8 mouse cellular contexts compared by ENCODE assay signal in the genomic region with DNA sequence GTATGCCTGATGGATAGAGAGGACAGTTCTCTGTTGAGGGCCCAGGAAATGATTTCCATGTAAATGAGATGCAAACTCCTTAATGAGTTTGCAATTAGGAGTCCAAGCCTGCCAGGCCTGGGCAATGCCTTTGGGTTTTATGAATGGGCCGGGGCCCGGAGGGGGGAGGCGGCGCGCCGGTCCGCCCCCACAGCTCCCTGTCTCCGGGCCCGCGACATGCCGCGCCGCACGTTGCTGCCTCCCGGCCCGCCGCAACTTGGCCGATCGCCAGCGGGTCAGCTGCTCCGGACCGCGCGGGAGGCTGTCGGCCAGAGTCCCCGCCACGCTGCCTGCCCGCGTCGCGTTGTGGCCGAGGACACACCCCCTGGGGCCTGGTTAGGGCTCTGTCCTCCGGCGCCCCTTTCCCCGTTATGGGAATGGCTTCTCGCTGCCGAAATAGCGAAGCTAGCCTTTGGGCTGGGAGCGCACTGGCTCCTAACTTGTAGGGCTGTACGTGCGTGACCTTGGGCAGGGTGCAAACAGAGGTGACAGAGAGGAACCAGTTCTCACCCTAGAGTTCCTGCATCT. TPM values are rescaled to one million over a fixed set of nuclear protein-coding genes. Genes with fewer than 3 reads are reported as not detected.
DNase-seq lines count a peak whose midpoint lies in the region; ATAC-seq and TF ChIP-seq lines count a peak whose summit lies in the region.

A gene (minus strand): TSS at position 110 of the 567 bp plus-strand sequence.

- no peaks in the 10 kb centered on the region for H3K9me3 ChIP-seq in heart, embryonic 11.5 days (replicated peaks; ENCODE audit: control insufficient read depth, low read length)
- no peaks in the 10 kb centered on the region for H3K9me3 ChIP-seq in kidney, embryonic 16.5 days (ENCODE audit: low read length)
- H3K9me3 ChIP-seq in liver, embryonic 11.5 days (ENCODE audit: control insufficient read depth, low read length) = no peaks in the 10 kb centered on the region

- H3K27me3 ChIP-seq in heart, embryonic 11.5 days (ENCODE audit: control insufficient read depth, insufficient read depth, low read length) = peaks cover 23% of the 10 kb centered on the region
- H3K27me3 ChIP-seq in kidney, embryonic 16.5 days (ENCODE audit: insufficient read depth, low read length) = peaks cover 9% of the 10 kb centered on the region
- peaks cover 30% of the 10 kb centered on the region for H3K27me3 ChIP-seq in liver, embryonic 11.5 days (replicated peaks; ENCODE audit: control insufficient read depth, insufficient read depth, low read length)

- TF ChIP-seq CTCF in olfactory bulb, adult 2 months (IDR thresholded peaks at IDR 0.05; ENCODE audit: insufficient read depth, low read depth, low read length) = no peak

- DNase-seq in thymus, postnatal 4 days = peak; percentile 25
- DNase-seq in thymus, postnatal 25 days = no peak
- peak; percentile 67 for DNase-seq in embryo, embryonic 9.5 days (ENCODE audit: extremely low spot score)
- DNase-seq in liver, embryonic 11.5 days (ENCODE audit: low spot score) = no peak
- no peak for DNase-seq in c-Kit-positive CD71-positive TER-119-positive erythroid progenitor cells, embryonic 14.5 days (ENCODE audit: low spot score)

- H3K36me3 ChIP-seq in heart, embryonic 11.5 days (ENCODE audit: control insufficient read depth, insufficient read depth, low read length) = no peaks in the 10 kb centered on the region
- H3K36me3 ChIP-seq in kidney, embryonic 16.5 days (ENCODE audit: insufficient read depth, low read length) = no peaks in the 10 kb centered on the region
- no peaks in the 10 kb centered on the region for H3K36me3 ChIP-seq in liver, embryonic 11.5 days (ENCODE audit: control insufficient read depth, insufficient read depth, low read length)

- no peak for TF ChIP-seq POLR2A in olfactory bulb, adult 2 months (IDR thresholded peaks at IDR 0.05; ENCODE audit: insufficient read depth, low read depth, low read length)

- peak within 1 kb of the TSS; percentile 73 for H3K9ac ChIP-seq in heart, embryonic 11.5 days (ENCODE audit: low read depth, low read length)
- H3K9ac ChIP-seq in kidney, embryonic 16.5 days (replicated peaks; ENCODE audit: low read length) = peak within 1 kb of the TSS; percentile 72
- peak within 1 kb of the TSS; percentile 65 for H3K9ac ChIP-seq in liver, embryonic 11.5 days (ENCODE audit: low read depth, low read length)

- WGBS in heart, embryonic 11.5 days (ENCODE audit: insufficient replicate concordance) = 2% methylated on average over 41 of the region's 41 CpGs
- 1% methylated on average over 41 of the region's 41 CpGs for WGBS in kidney, embryonic 16.5 days
- 1% methylated on average over 41 of the region's 41 CpGs for WGBS in liver, embryonic 11.5 days
- WGBS in olfactory bulb, adult 2 months = 3% methylated on average over 41 of the region's 41 CpGs

- peak within 1 kb of the TSS; percentile 43; the same call in 1 of the 2 replicates for H3K27ac ChIP-seq in heart, embryonic 11.5 days (ENCODE audit: low read depth, low read length)
- H3K27ac ChIP-seq in kidney, embryonic 16.5 days (ENCODE audit: low read length) = peak within 1 kb of the TSS; percentile 49
- H3K27ac ChIP-seq in liver, embryonic 11.5 days (ENCODE audit: low read depth, low read length) = peak within 1 kb of the TSS; percentile 72
- peak within 1 kb of the TSS; percentile 40; the same call in 1 of the 2 replicates for H3K27ac ChIP-seq in olfactory bulb, adult 2 months (ENCODE audit: insufficient read depth, low read depth, low read length)

- H3K4me1 ChIP-seq in heart, embryonic 11.5 days (ENCODE audit: control insufficient read depth, insufficient read depth, low read length) = peaks cover 48% of the 10 kb centered on the region
- peaks cover 45% of the 10 kb centered on the region for H3K4me1 ChIP-seq in kidney, embryonic 16.5 days (ENCODE audit: insufficient read depth, low read length)
- peaks cover 41% of the 10 kb centered on the region for H3K4me1 ChIP-seq in liver, embryonic 11.5 days (replicated peaks; ENCODE audit: control insufficient read depth, insufficient read depth, low read length)
- peaks cover 26% of the 10 kb centered on the region for H3K4me1 ChIP-seq in olfactory bulb, adult 2 months (ENCODE audit: control insufficient read depth, insufficient read depth, low read length)

- ATAC-seq in heart, embryonic 11.5 days (replicated peaks; ENCODE audit: insufficient number of reproducible peaks, low FRiP score, low TSS enrichment) = 0 out of 2 replicates have a peak, but pooled peaks have one; percentile 11
- ATAC-seq in kidney, embryonic 16.5 days (ENCODE audit: low FRiP score, low TSS enrichment) = 0 out of 2 replicates have a peak, but pooled peaks have one; percentile 3
- no peak for ATAC-seq in liver, embryonic 11.5 days (replicated peaks; ENCODE audit: low FRiP score)

- H3K4me3 ChIP-seq in heart, embryonic 11.5 days (ENCODE audit: low read depth, low read length) = peak within 1 kb of the TSS; percentile 38
- H3K4me3 ChIP-seq in kidney, embryonic 16.5 days (ENCODE audit: low read length) = peak within 1 kb of the TSS; percentile 46
- peak within 1 kb of the TSS; percentile 40 for H3K4me3 ChIP-seq in liver, embryonic 11.5 days (ENCODE audit: low read depth, low read length)
- H3K4me3 ChIP-seq in olfactory bulb, adult 2 months (ENCODE audit: insufficient read depth, low read depth, low read length) = peak within 1 kb of the TSS; percentile 31

- peak within 1 kb of the TSS; percentile 82 for H3K4me2 ChIP-seq in heart, embryonic 11.5 days
- H3K4me2 ChIP-seq in kidney, embryonic 16.5 days (replicated peaks; ENCODE audit: low read depth, low read length) = peak within 1 kb of the TSS; percentile 68
- peak within 1 kb of the TSS; percentile 85 for H3K4me2 ChIP-seq in liver, embryonic 11.5 days

RNA-seq across cellular contexts. Expression of the gene that starts here (rescaled TPM):
- polyA plus RNA-seq in heart, embryonic 11.5 days (2014; fragmentation: Nextera tagmentation; extraction: Ambion mirVana) = 0.48 and 0.80 TPM in 2 replicates
- polyA plus RNA-seq in kidney, embryonic 16.5 days (2015; fragmentation: Nextera tagmentation; extraction: Ambion mirVana) = not detected in 2 replicates
- not detected in 2 replicates for polyA plus RNA-seq in liver, embryonic 11.5 days (2014; fragmentation: Nextera tagmentation; extraction: Ambion mirVana)
- not detected in 2 replicates for polyA plus RNA-seq in olfactory bulb, adult 2 months (2012; ENCODE audit: insufficient read depth, insufficient read length, low replicate concordance, missing spikeins)

Comparison
In these comparisons a context has a peak if more than half of its experiments do, and no peak if none do; other contexts are left out.
1. DNase-seq: peak in thymus, postnatal 4 days (single experiment) and embryo, embryonic 9.5 days (single experiment); none in thymus, postnatal 25 days (single experiment), liver, embryonic 11.5 days (single experiment) and c-Kit-positive CD71-positive TER-119-positive erythroid progenitor cells, embryonic 14.5 days (single experiment).
2. Peak in ATAC-seq, H3K4me3 ChIP-seq, H3K27ac ChIP-seq, H3K9ac ChIP-seq and H3K4me2 ChIP-seq in heart, embryonic 11.5 days; RNA of the gene not detected or under 1 TPM.
3. Peak in ATAC-seq, H3K4me3 ChIP-seq, H3K27ac ChIP-seq, H3K9ac ChIP-seq and H3K4me2 ChIP-seq in kidney, embryonic 16.5 days; RNA of the gene not detected or under 1 TPM.
4. Peak in every context shown above with its lines, with median percentiles within 50 percentile points of each other: H3K27ac ChIP-seq, H3K4me2 ChIP-seq, H3K4me3 ChIP-seq and H3K9ac ChIP-seq.